Mouse (Mus musculus): ENCODE data around the gene Gm8906. TPM values are rescaled to one million over a fixed set of nuclear protein-coding genes. Genes with fewer than 3 reads are reported as not detected.

Gm8906 gene
- polyA plus RNA-seq (2014; fragmentation: Illumina TruSeq; extraction: RNeasy Lipid Tissue Mini Kit (QIAGEN cat#74804); ENCODE audit: low read depth, low replicate concordance): not detected

DNA sequence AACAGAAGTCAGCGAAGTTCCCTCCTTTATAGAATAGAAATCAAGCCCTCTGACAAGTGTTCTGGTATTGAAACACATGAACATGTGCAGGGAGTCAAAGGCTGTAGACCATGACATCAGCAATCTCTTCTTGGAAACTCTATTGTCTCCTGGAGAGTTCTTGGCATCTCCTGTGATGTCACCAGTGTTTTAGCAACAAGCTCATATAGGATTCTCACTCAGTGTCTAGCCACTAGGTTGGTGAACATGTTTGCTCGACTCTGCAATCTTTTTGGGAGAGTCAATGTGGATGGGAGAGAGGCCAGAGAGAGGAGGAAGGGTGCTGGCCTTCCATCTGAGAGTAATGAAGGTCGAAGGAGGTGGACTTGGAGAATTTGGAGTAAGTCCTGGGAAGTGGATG is at the start of gene Gm8906:
Gene Gm8906, plus strand, starts transcription at position 301 of the 400 bp plus-strand sequence.

Other genes starting within 250 kb of the Gm8906 start
- gene Gm8890, start 246.7 kb upstream of the Gm8906 start, polyA plus RNA-seq (2014; fragmentation: Illumina TruSeq; extraction: RNeasy Lipid Tissue Mini Kit (QIAGEN cat#74804); ENCODE audit: low read depth, low replicate concordance): not detected
- gene Speer1, start 161.2 kb upstream of the Gm8906 start, polyA plus RNA-seq (2014; fragmentation: Illumina TruSeq; extraction: RNeasy Lipid Tissue Mini Kit (QIAGEN cat#74804); ENCODE audit: low read depth, low replicate concordance): not detected
- not detected for gene Gm8897, start 86.3 kb upstream of the Gm8906 start, polyA plus RNA-seq (2014; fragmentation: Illumina TruSeq; extraction: RNeasy Lipid Tissue Mini Kit (QIAGEN cat#74804); ENCODE audit: low read depth, low replicate concordance)
- not detected for gene Gm6460, start 92.2 kb downstream of the Gm8906 start, polyA plus RNA-seq (2014; fragmentation: Illumina TruSeq; extraction: RNeasy Lipid Tissue Mini Kit (QIAGEN cat#74804); ENCODE audit: low read depth, low replicate concordance)
- not detected for gene Gm8922, start 179.3 kb downstream of the Gm8906 start, polyA plus RNA-seq (2014; fragmentation: Illumina TruSeq; extraction: RNeasy Lipid Tissue Mini Kit (QIAGEN cat#74804); ENCODE audit: low read depth, low replicate concordance)

Measured in heart, adult 10 weeks (tissue).